Mouse (Mus musculus) midbrain, embryonic 12.5 days (tissue): ENCODE measurements around the gene Car9. TPM values are rescaled to one million over a fixed set of nuclear protein-coding genes. Genes with fewer than 3 reads are reported as not detected.
A peak's percentile ranks its signal among the peaks of the same experiment; 100 is the strongest.
"Not testable (repeated sequence)": the region's sequence is repeated elsewhere in the genome, so short reads cannot be mapped to it uniquely, and the experiment has no call there.

ENCODE experiments used
- ATAC-seq: fragments of 200-750 bp; cut with Nextera tagmentation; 2 replicates; pipeline ENCODE4 v1.8.0; 2017; ENCODE audit warnings: low read depth, moderate TSS enrichment, moderate library complexity; ENCODE audit not compliant: low FRiP score
- H3K27ac ChIP-seq: fragments of 300-500 bp; sonication (generic); replicated peaks from 2 replicates; pipeline ENCODE4 v1.5.1; 2016; ENCODE audit warnings: mild to moderate bottlenecking
- H3K27me3 ChIP-seq: fragments of 300-500 bp; sonication (generic); 2 replicates; pipeline ENCODE4 v1.6.1; 2016; ENCODE audit warnings: mild to moderate bottlenecking
- H3K36me3 ChIP-seq: fragments of 300-500 bp; sonication (generic); 2 replicates; pipeline ENCODE4 v1.6.1; 2016
- H3K4me1 ChIP-seq: fragments of 300-500 bp; sonication (generic); 2 replicates; pipeline ENCODE4 v1.6.1; 2016
- H3K4me2 ChIP-seq: fragments of 300-500 bp; sonication (generic); replicated peaks from 2 replicates; pipeline ENCODE4 v1.6.1; 2016; ENCODE audit warnings: mild to moderate bottlenecking, moderate library complexity
- H3K4me3 ChIP-seq: fragments of 300-500 bp; sonication (generic); 2 replicates; pipeline ENCODE4 v1.5.1; 2016; ENCODE audit warnings: mild to moderate bottlenecking
- H3K9ac ChIP-seq: fragments of 300-500 bp; sonication (generic); replicated peaks from 2 replicates; pipeline ENCODE4 v1.6.1; 2016; ENCODE audit warnings: mild to moderate bottlenecking, moderate library complexity
- H3K9me3 ChIP-seq: fragments of 300-500 bp; sonication (generic); 2 replicates; pipeline ENCODE4 v1.6.1; 2016; ENCODE audit warnings: mild to moderate bottlenecking
- WGBS: fragments of 180-500 bp; shearing (Covaris S2); methylation state at CpG from one replicate; pipeline ENCODE4 v1.1.7; 2016; 5-methylcytosine and 5-hydroxymethylcytosine counted together
- polyA plus RNA-seq: library from polyadenylated mRNA; unstranded; fragments of >200 nt; fragmentation: Nextera tagmentation; extraction: Ambion mirVana; gene quantifications from 2 replicates; pipeline ENCODE4 v1.2.1, GENCODE M21; 2016

Car9 gene
- polyA plus RNA-seq, 1 experiment from 2014 or later, result 0.61 TPM

- Histone ChIP-seq H3K27ac (no peak overlapping the region), H3K4me1 (no peaks in the 10 kb centered on the region), H3K36me3 (no peaks in the 10 kb centered on the region), H3K4me2 (no peak overlapping the region), H3K4me3 (no peak overlapping the region), H3K9ac (no peak overlapping the region), H3K27me3 (0 out of 2 replicates have a peak, but pooled peaks cover 4% of the 10 kb centered on the region), H3K9me3 (no peaks in the 10 kb centered on the region)
- no peak for ATAC-seq
- 84% methylated on average over 7 of the region's 7 CpGs for WGBS
Measured at GRCm38 (mm10) chr4:43481894-43482456, 24.8 kb upstream of the Car9 start.

- H3K27ac ChIP-seq, result no peak overlapping the region
- H3K27me3 ChIP-seq, result 0 out of 2 replicates have a peak, but pooled peaks cover 4% of the 10 kb centered on the region
- no peaks in the 10 kb centered on the region for H3K9me3 ChIP-seq
- no peaks in the 10 kb centered on the region for H3K36me3 ChIP-seq
- 72% methylated on average over 10 of the region's 10 CpGs for WGBS
- H3K4me3 ChIP-seq, result no peak overlapping the region
- H3K4me2 ChIP-seq, result no peak overlapping the region
- no peaks in the 10 kb centered on the region for H3K4me1 ChIP-seq
- no peak overlapping the region for H3K9ac ChIP-seq
- ATAC-seq, result no peak
Measured at GRCm38 (mm10) chr4:43482591-43482990, 24.2 kb upstream of the Car9 start.

- Histone ChIP-seq H3K4me1 (no peaks in the 10 kb centered on the region), H3K4me3 (no peak within 1 kb of the TSS)
- WGBS, result 61% methylated on average over 12 of the region's 12 CpGs
Measured at GRCm38 (mm10) chr4:43483535-43484091, 23.2 kb upstream of the Car9 start, which contains the start of gene Sit1. Gene Sit1, minus strand, starts transcription at chr4:43483734.

GRCm38 (mm10) chr4:43485666-43486065, 21.1 kb upstream of the Car9 start:
- H3K4me1 ChIP-seq, ATAC-seq, H3K4me2 ChIP-seq, H3K27ac ChIP-seq, H3K4me3 ChIP-seq, H3K9ac ChIP-seq, H3K36me3 ChIP-seq, H3K27me3 ChIP-seq, H3K9me3 ChIP-seq: not testable (repeated sequence)
- 85% methylated on average over 5 of the region's 5 CpGs for WGBS

More at GRCm38 (mm10) chr4:43483535-43484091, 23.2 kb upstream of the Car9 start, which contains the start of gene Sit1:
- no peak for ATAC-seq
- H3K27ac ChIP-seq, result no peak within 1 kb of the TSS
- no peaks in the 10 kb centered on the region for H3K9me3 ChIP-seq
- H3K4me2 ChIP-seq, result no peak within 1 kb of the TSS
- H3K27me3 ChIP-seq, result 0 out of 2 replicates have a peak, but pooled peaks cover 4% of the 10 kb centered on the region
- no peaks in the 10 kb centered on the region for H3K36me3 ChIP-seq
- no peak within 1 kb of the TSS for H3K9ac ChIP-seq

DNA sequence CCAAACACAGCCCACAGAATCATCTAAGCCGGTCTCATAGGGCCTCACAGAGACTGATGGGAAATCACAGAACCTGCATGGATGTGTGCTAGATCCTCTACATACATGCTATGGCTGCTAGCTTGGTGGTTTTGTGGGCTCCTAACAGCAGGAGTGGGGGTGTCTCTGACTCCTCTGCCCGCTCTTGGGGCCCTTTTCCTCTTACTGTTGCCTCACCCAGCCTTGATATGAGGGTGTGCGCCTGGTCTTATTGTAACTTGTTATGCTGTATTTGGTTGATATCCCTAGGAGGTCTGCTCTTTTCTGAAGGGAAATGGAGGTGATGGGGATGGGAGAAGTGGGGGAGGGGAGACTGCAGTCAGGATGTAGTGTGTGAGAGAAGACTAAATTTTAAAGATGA, 17.2 kb upstream of the Car9 start:
- H3K36me3 ChIP-seq, result no peaks in the 10 kb centered on the region
- H3K4me1 ChIP-seq, result peaks cover 7% of the 10 kb centered on the region
- no peaks in the 10 kb centered on the region for H3K9me3 ChIP-seq
- ATAC-seq, result no peak
- no peak overlapping the region for H3K27ac ChIP-seq
- no peak overlapping the region for H3K9ac ChIP-seq
- no peak overlapping the region for H3K4me3 ChIP-seq
- no peak overlapping the region for H3K4me2 ChIP-seq
- no peaks in the 10 kb centered on the region for H3K27me3 ChIP-seq
- WGBS, result 96% methylated on average over 3 of the region's 3 CpGs

DNA sequence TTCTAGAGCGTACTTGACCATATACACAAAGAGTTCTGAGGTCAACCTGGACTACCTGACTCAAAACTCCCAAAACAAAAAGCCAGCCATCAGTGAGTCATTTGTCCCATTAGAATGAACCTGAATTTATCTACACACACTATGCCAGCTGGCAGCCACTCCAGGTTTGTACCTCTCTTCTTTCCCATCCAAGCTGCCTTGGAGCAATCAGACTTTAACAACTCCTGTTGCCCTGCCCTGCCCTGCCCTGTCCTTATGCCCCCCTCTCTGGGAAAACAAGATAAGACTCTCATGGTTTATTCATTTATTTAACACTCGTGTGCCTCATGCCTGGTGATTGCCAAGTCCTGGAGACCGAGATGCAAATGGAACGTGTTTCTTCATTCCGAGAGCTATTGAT, 16.0 kb upstream of the Car9 start:
- Histone ChIP-seq H3K36me3 (0 out of 2 replicates have a peak, but pooled peaks cover 2% of the 10 kb centered on the region), H3K4me3 (no peak overlapping the region), H3K27me3 (peaks cover 11% of the 10 kb centered on the region), H3K4me1 (peaks cover 7% of the 10 kb centered on the region), H3K9ac (no peak overlapping the region), H3K27ac (no peak overlapping the region), H3K4me2 (no peak overlapping the region), H3K9me3 (no peaks in the 10 kb centered on the region)
- WGBS, result 79% methylated on average over 5 of the region's 5 CpGs
- no peak for ATAC-seq

DNA sequence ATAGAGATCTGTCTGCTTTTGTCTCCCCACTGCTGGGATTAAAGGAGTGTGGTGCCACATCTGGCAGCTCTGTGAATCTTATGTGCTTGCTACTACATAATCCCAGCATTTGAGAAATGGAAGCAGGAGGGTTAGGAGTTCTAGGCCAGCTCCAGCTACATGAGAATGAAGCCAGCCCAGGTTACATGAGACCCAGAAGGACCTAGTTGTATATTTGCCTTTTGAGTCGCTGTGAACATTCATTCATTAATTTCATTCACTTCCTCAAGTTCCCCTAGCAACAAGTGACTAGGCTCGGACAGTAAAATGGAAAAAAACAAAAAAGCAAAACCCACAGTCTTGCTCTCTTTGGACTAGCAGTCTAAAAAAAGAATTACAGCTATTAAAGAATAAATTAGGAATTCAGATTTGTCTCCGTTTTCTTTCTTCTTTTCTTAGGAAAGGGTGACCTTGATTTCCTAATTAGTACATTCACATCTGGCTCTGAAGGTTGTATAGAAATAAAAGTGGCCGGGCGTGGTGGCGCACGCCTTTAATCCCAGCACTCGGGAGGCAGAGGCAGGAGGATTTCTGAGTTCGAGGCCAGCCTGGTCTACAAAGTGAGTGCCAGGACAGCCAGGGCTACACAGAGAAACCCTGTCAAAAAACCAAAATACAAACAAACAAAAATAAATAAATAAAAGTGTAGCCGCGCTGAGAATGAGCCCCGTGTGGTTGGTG, 14.5 kb upstream of the Car9 start:
- Histone ChIP-seq H3K4me1 (peaks cover 20% of the 10 kb centered on the region), H3K27me3 (peaks cover 16% of the 10 kb centered on the region), H3K9me3 (no peaks in the 10 kb centered on the region), H3K9ac (no peak overlapping the region), H3K36me3 (0 out of 2 replicates have a peak, but pooled peaks cover 2% of the 10 kb centered on the region), H3K27ac (peak overlapping the region; percentile 90), H3K4me2 (peak overlapping the region; percentile 66), H3K4me3 (peak overlapping the region; percentile 65)
- no peak for ATAC-seq
- 45% methylated on average over 12 of the region's 12 CpGs for WGBS

GRCm38 (mm10) chr4:43492821-43493185, 14.0 kb upstream of the Car9 start, which contains the start of gene Ccdc107:
Gene Ccdc107, plus strand, starts transcription at chr4:43492900.
- Histone ChIP-seq H3K27ac (peak within 1 kb of the TSS; percentile 90), H3K9ac (peak within 1 kb of the TSS; percentile 76), H3K36me3 (0 out of 2 replicates have a peak, but pooled peaks cover 2% of the 10 kb centered on the region), H3K4me2 (peak within 1 kb of the TSS; percentile 66), H3K9me3 (no peaks in the 10 kb centered on the region), H3K27me3 (peaks cover 20% of the 10 kb centered on the region), H3K4me1 (peaks cover 26% of the 10 kb centered on the region), H3K4me3 (peak within 1 kb of the TSS; percentile 65)
- WGBS, result under 1% methylated on average over 25 of the region's 25 CpGs
- ATAC-seq, result peak; percentile 96

DNA sequence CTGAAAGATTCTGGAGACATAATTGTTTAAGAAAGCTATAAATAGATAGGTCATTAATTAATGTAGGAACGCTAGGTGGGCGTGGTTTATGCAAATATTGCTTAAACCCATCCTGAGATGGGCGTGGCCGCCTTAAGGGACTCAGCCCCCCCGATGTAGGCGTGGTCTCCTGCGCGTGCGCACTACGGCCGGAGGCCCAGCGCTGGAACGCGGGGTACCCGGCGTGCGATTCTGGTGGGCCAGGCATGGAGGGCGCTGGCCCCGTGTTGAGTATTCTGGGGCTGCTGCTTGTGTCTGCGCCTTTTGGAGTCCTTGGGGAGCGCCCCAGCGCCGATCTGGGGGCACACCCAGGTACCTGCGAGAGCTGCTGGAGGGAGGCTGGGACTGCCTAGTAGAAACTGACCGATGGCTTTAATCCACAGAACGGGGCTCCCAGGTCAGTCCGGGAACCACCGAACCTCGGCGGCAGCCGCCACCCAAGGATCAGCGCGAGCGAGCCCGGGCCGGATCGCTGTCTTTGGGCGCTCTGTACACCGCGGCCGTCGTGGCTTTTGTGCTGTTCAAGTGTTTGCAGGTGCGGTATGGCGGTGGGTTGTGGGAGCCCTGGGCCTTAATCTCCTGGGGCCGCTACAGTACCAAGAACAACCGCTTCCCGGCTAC, 13.4 kb upstream of the Car9 start:
- peak overlapping the region; percentile 90 for H3K27ac ChIP-seq
- peak overlapping the region; percentile 76 for H3K9ac ChIP-seq
- H3K9me3 ChIP-seq, result no peaks in the 10 kb centered on the region
- H3K4me1 ChIP-seq, result peaks cover 31% of the 10 kb centered on the region
- peak overlapping the region; percentile 65 for H3K4me3 ChIP-seq
- peaks cover 20% of the 10 kb centered on the region for H3K27me3 ChIP-seq
- under 1% methylated on average over 47 of the region's 47 CpGs for WGBS
- H3K4me2 ChIP-seq, result peak overlapping the region; percentile 66
- 0 out of 2 replicates have a peak, but pooled peaks cover 2% of the 10 kb centered on the region for H3K36me3 ChIP-seq
- peak; percentile 88 for ATAC-seq

- WGBS, result 3% methylated on average over 9 of the region's 9 CpGs
- H3K27me3 ChIP-seq, result peaks cover 20% of the 10 kb centered on the region
- H3K4me3 ChIP-seq, result peak overlapping the region; percentile 65
- H3K4me2 ChIP-seq, result peak overlapping the region; percentile 66
- H3K27ac ChIP-seq, result peak overlapping the region; percentile 90
- peak overlapping the region; percentile 76 for H3K9ac ChIP-seq
- ATAC-seq, result no peak
- peaks cover 36% of the 10 kb centered on the region for H3K4me1 ChIP-seq
- no peaks in the 10 kb centered on the region for H3K9me3 ChIP-seq
- 0 out of 2 replicates have a peak, but pooled peaks cover 2% of the 10 kb centered on the region for H3K36me3 ChIP-seq
Measured at GRCm38 (mm10) chr4:43493846-43494240, 12.9 kb upstream of the Car9 start.

- ATAC-seq, result no peak
- H3K36me3 ChIP-seq, result 0 out of 2 replicates have a peak, but pooled peaks cover 2% of the 10 kb centered on the region
- no peak overlapping the region for H3K4me2 ChIP-seq
- WGBS, result 50% methylated on average over 6 of the region's 6 CpGs
- H3K27me3 ChIP-seq, result peaks cover 34% of the 10 kb centered on the region
- H3K9me3 ChIP-seq, result no peaks in the 10 kb centered on the region
- no peak overlapping the region; the same call in 1 of the 2 replicates for H3K27ac ChIP-seq
- no peak overlapping the region for H3K4me3 ChIP-seq
- H3K9ac ChIP-seq, result no peak overlapping the region; the same call in 1 of the 2 replicates
- peaks cover 39% of the 10 kb centered on the region for H3K4me1 ChIP-seq
Measured at GRCm38 (mm10) chr4:43496587-43496986, 10.2 kb upstream of the Car9 start.
